ENCODE assay signal across 11 mouse cellular contexts in genomic region chr2:62323078-62323637, GRCm38 (mm10).
A peak's percentile ranks its signal among the peaks of the same experiment; 100 is the strongest.
DNase-seq lines count a peak whose midpoint lies in the region; ATAC-seq lines count a peak whose summit lies in the region.
"Had no signal": no experiment of that assay in that cellular context is flagged by ENCODE, and none has a peak within 500 bp of the region (broad histone marks: within the 10 kb centered on the region; RNA-seq: fewer than 3 reads in every experiment).

No protein-coding gene starts in this region.

- ATAC-seq in frontal cortex, adult (ENCODE audit: low TSS enrichment) = peak; percentile 87
- ATAC-seq: Patski had no signal

- no peak for DNase-seq in frontal cortex, postnatal 25 days (ENCODE audit: low spot score in 2 of 2)
- DNase-seq in right cerebral cortex, adult 18-20 months = peak; percentile 53
- DNase-seq in right cerebral cortex, postnatal 4 days = no peak
- peak; percentile 79 to 87 for DNase-seq in cerebellum, postnatal 10 days
- DNase-seq in thymus, postnatal 25 days = no peak
- DNase-seq in kidney, adult 8-10 months = no peak
- DNase-seq: B cell, adult 2 months; kidney, adult 11 months; lung, embryonic 14.5 days had no signal

Comparison
In these comparisons a context has a peak if more than half of its experiments do, and no peak if none do; other contexts are left out.
1. DNase-seq: peak in right cerebral cortex, adult 18-20 months (single experiment) and cerebellum, postnatal 10 days (2 of 2); none in frontal cortex, postnatal 25 days (0 of 2), right cerebral cortex, postnatal 4 days (single experiment), thymus, postnatal 25 days (single experiment) and kidney, adult 8-10 months (0 of 2).